Mouse (Mus musculus): ENCODE results near the gene Ripply2. TPM values are rescaled to one million over a fixed set of nuclear protein-coding genes. Genes with fewer than 3 reads are reported as not detected.

Gene Ripply2
- polyA plus RNA-seq, 1 experiment: not detected

DNA sequence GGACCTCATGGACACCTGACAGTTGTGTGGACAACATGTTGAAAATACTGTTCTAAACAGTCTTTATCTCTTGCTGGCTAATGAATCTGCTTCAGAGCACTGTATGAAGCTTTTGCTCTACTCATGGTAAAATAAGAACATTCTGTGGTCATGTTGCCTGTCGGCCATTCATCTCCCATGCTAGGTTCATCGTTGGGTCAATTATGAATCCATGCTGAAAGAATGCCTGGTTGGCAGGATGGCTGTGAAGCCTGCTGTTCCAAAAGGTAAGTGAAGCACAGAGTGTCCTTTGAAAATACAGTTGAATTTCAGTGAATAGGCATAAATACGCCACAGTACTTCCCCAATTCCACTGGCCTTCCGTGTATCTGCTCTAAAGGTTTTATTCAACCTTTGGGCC, 16.9 kb downstream of the Ripply2 start:
- H3K27me3 ChIP-seq (ENCODE audit: control insufficient read depth, insufficient read depth, insufficient read length): no peaks in the 10 kb centered on the region
- no peaks in the 10 kb centered on the region for H3K79me2 ChIP-seq (ENCODE audit: control insufficient read depth, insufficient read depth)
- H3ac ChIP-seq (ENCODE audit: control insufficient read depth, insufficient read length): no peak overlapping the region
- no peak overlapping the region for H3K4me2 ChIP-seq (ENCODE audit: low read depth)
- TF ChIP-seq TCF12 (IDR thresholded peaks at IDR 0.05; ENCODE audit: insufficient read depth, poor library complexity, severe bottlenecking) (no peak), E2F4 (IDR thresholded peaks at IDR 0.05; ENCODE audit: insufficient read depth) (no peak), POLR2A (IDR thresholded peaks at IDR 0.05; ENCODE audit: insufficient read length, low read depth) (no peak), SRF (IDR thresholded peaks at IDR 0.05; ENCODE audit: control insufficient read depth, insufficient read length, low read depth) (no peak), POLR2AphosphoS2 (IDR thresholded peaks at IDR 0.05; ENCODE audit: insufficient read length, low read depth) (no peak), REST (IDR thresholded peaks at IDR 0.05; ENCODE audit: insufficient read depth, insufficient read length) (no peak), CEBPB (IDR thresholded peaks at IDR 0.05; ENCODE audit: insufficient read depth, poor library complexity, severe bottlenecking) (no peak), USF1 (IDR thresholded peaks at IDR 0.05; ENCODE audit: low read depth) (no peak), MYOD1 (IDR thresholded peaks at IDR 0.05; ENCODE audit: control insufficient read depth in 1 of 3, insufficient read length in 2 of 3, low read depth in 2 of 3) (no peak), MYOG (IDR thresholded peaks at IDR 0.05; ENCODE audit: control insufficient read depth in 1 of 3, insufficient read depth in 1 of 3, insufficient read length in 2 of 3, low read depth in 2 of 3) (no peak), TCF3 (IDR thresholded peaks at IDR 0.05; ENCODE audit: insufficient read length, low read depth) (no peak), MAX (IDR thresholded peaks at IDR 0.05; ENCODE audit: low read depth) (no peak)
- no peak overlapping the region for H3K4me3 ChIP-seq
- no peaks in the 10 kb centered on the region for H3K36me3 ChIP-seq (ENCODE audit: control insufficient read depth, insufficient read depth)

- Histone ChIP-seq H3K4me2 (ENCODE audit: low read depth) (no peak overlapping the region), H3ac (ENCODE audit: control insufficient read depth, insufficient read length) (no peak overlapping the region), H3K27me3 (ENCODE audit: control insufficient read depth, insufficient read depth, insufficient read length) (no peaks in the 10 kb centered on the region), H3K36me3 (ENCODE audit: control insufficient read depth, insufficient read depth) (no peaks in the 10 kb centered on the region), H3K4me3 (no peak overlapping the region), H3K79me2 (ENCODE audit: control insufficient read depth, insufficient read depth) (no peaks in the 10 kb centered on the region)
- TF ChIP-seq MYOD1 (IDR thresholded peaks at IDR 0.05; ENCODE audit: control insufficient read depth in 1 of 3, insufficient read length in 2 of 3, low read depth in 2 of 3): no peak
- TF ChIP-seq E2F4 (IDR thresholded peaks at IDR 0.05; ENCODE audit: insufficient read depth): no peak
Measured at GRCm38 (mm10) chr9:87034831-87035580, 19.7 kb downstream of the Ripply2 start.

GRCm38 (mm10) chr9:87049425-87049824, 34.1 kb downstream of the Ripply2 start:
- no peak overlapping the region for H3ac ChIP-seq (ENCODE audit: control insufficient read depth, insufficient read length)
- H3K36me3 ChIP-seq (ENCODE audit: control insufficient read depth, insufficient read depth): no peaks in the 10 kb centered on the region
- TF ChIP-seq MYOG (IDR thresholded peaks at IDR 0.05; ENCODE audit: control insufficient read depth in 1 of 3, insufficient read depth in 1 of 3, insufficient read length in 2 of 3, low read depth in 2 of 3) (peak in 1 of 3 experiments; percentile 85), MYOD1 (IDR thresholded peaks at IDR 0.05; ENCODE audit: control insufficient read depth in 1 of 3, insufficient read length in 2 of 3, low read depth in 2 of 3) (peak; percentile 31 to 63 (median 61)), USF1 (IDR thresholded peaks at IDR 0.05; ENCODE audit: low read depth) (no peak), E2F4 (IDR thresholded peaks at IDR 0.05; ENCODE audit: insufficient read depth) (no peak), MAX (IDR thresholded peaks at IDR 0.05; ENCODE audit: low read depth) (no peak)

DNA sequence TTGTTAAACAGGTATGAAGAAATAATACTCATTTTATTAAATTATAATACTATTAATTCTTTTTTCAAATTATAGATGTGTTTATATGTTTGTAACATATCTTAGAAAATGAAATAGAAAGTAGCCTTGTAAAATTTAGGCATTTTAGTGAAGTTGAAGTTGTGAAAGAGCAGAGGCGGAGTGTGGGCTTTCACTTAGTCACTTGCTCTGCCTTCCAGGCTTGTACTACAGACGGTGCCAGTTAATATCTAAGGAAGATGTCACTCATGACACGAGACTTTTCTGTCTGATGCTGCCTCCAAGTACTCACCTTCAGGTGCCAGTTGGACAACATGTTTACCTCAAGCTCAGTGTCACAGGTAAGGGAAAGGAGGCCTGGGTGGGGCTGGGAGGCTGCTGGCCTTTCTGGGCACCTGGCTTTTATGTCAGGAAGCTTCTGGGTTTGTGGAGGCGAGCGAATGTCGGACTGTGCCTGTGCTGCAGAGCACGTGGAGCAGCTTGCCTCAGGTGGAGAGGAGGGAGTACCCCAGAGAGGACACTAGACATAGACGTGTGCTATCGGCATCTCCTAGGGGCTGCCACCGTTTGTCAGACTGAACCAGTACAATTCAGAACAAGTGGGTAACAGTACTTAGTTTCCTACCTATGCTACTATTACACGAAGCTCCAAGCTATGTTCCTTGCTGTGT, 40.4 kb downstream of the Ripply2 start:
- Histone ChIP-seq H3K27me3 (ENCODE audit: control insufficient read depth, insufficient read depth, insufficient read length) (no peaks in the 10 kb centered on the region), H3ac (ENCODE audit: control insufficient read depth, insufficient read length) (no peak overlapping the region), H3K36me3 (ENCODE audit: control insufficient read depth, insufficient read depth) (peaks cover 3% of the 10 kb centered on the region), H3K4me3 (no peak overlapping the region), H3K79me2 (ENCODE audit: control insufficient read depth, insufficient read depth) (no peaks in the 10 kb centered on the region), H3K4me2 (ENCODE audit: low read depth) (no peak overlapping the region)
- TF ChIP-seq MYOD1 (IDR thresholded peaks at IDR 0.05; ENCODE audit: control insufficient read depth in 1 of 3, insufficient read length in 2 of 3, low read depth in 2 of 3) (no peak), CEBPB (IDR thresholded peaks at IDR 0.05; ENCODE audit: insufficient read depth, poor library complexity, severe bottlenecking) (no peak), REST (IDR thresholded peaks at IDR 0.05; ENCODE audit: insufficient read depth, insufficient read length) (no peak), E2F4 (IDR thresholded peaks at IDR 0.05; ENCODE audit: insufficient read depth) (no peak), SRF (IDR thresholded peaks at IDR 0.05; ENCODE audit: control insufficient read depth, insufficient read length, low read depth) (no peak), TCF12 (IDR thresholded peaks at IDR 0.05; ENCODE audit: insufficient read depth, poor library complexity, severe bottlenecking) (no peak), MYOG (IDR thresholded peaks at IDR 0.05; ENCODE audit: control insufficient read depth in 1 of 3, insufficient read depth in 1 of 3, insufficient read length in 2 of 3, low read depth in 2 of 3) (no peak), POLR2A (IDR thresholded peaks at IDR 0.05; ENCODE audit: insufficient read length, low read depth) (no peak), USF1 (IDR thresholded peaks at IDR 0.05; ENCODE audit: low read depth) (no peak), POLR2AphosphoS2 (IDR thresholded peaks at IDR 0.05; ENCODE audit: insufficient read length, low read depth) (no peak), MAX (IDR thresholded peaks at IDR 0.05; ENCODE audit: low read depth) (no peak), TCF3 (IDR thresholded peaks at IDR 0.05; ENCODE audit: insufficient read length, low read depth) (no peak)

More at GRCm38 (mm10) chr9:87049425-87049824, 34.1 kb downstream of the Ripply2 start:
- H3K79me2 ChIP-seq (ENCODE audit: control insufficient read depth, insufficient read depth): no peaks in the 10 kb centered on the region
- H3K4me3 ChIP-seq: no peak overlapping the region
- H3K4me2 ChIP-seq (ENCODE audit: low read depth): peak overlapping the region; percentile 8
- no peaks in the 10 kb centered on the region for H3K27me3 ChIP-seq (ENCODE audit: control insufficient read depth, insufficient read depth, insufficient read length)

- Histone ChIP-seq H3K36me3 (ENCODE audit: control insufficient read depth, insufficient read depth) (no peaks in the 10 kb centered on the region), H3ac (ENCODE audit: control insufficient read depth, insufficient read length) (no peak overlapping the region), H3K27me3 (ENCODE audit: control insufficient read depth, insufficient read depth, insufficient read length) (no peaks in the 10 kb centered on the region), H3K4me2 (ENCODE audit: low read depth) (no peak overlapping the region), H3K4me3 (no peak overlapping the region), H3K79me2 (ENCODE audit: control insufficient read depth, insufficient read depth) (no peaks in the 10 kb centered on the region)
- TF ChIP-seq SRF (IDR thresholded peaks at IDR 0.05; ENCODE audit: control insufficient read depth, insufficient read length, low read depth): no peak
- TF ChIP-seq POLR2A (IDR thresholded peaks at IDR 0.05; ENCODE audit: insufficient read length, low read depth): no peak
- no peak for TF ChIP-seq MAX (IDR thresholded peaks at IDR 0.05; ENCODE audit: low read depth)
- no peak for TF ChIP-seq TCF12 (IDR thresholded peaks at IDR 0.05; ENCODE audit: insufficient read depth, poor library complexity, severe bottlenecking)
- no peak for TF ChIP-seq CEBPB (IDR thresholded peaks at IDR 0.05; ENCODE audit: insufficient read depth, poor library complexity, severe bottlenecking)
- TF ChIP-seq POLR2AphosphoS2 (IDR thresholded peaks at IDR 0.05; ENCODE audit: insufficient read length, low read depth): no peak
- TF ChIP-seq REST (IDR thresholded peaks at IDR 0.05; ENCODE audit: insufficient read depth, insufficient read length): no peak
- TF ChIP-seq USF1 (IDR thresholded peaks at IDR 0.05; ENCODE audit: low read depth): no peak
- TF ChIP-seq E2F4 (IDR thresholded peaks at IDR 0.05; ENCODE audit: insufficient read depth): no peak
- TF ChIP-seq MYOG (IDR thresholded peaks at IDR 0.05; ENCODE audit: control insufficient read depth in 1 of 3, insufficient read depth in 1 of 3, insufficient read length in 2 of 3, low read depth in 2 of 3): no peak
- TF ChIP-seq MYOD1 (IDR thresholded peaks at IDR 0.05; ENCODE audit: control insufficient read depth in 1 of 3, insufficient read length in 2 of 3, low read depth in 2 of 3): no peak
- no peak for TF ChIP-seq TCF3 (IDR thresholded peaks at IDR 0.05; ENCODE audit: insufficient read length, low read depth)
Measured at GRCm38 (mm10) chr9:87062337-87062736, 47.0 kb downstream of the Ripply2 start.

Data from myocyte (in vitro differentiated cells).